ENCODE assay signal across 8 mouse cellular contexts in genomic region chr6:39419386-39419850, GRCm38 (mm10). TPM values are rescaled to one million over a fixed set of nuclear protein-coding genes. Genes with fewer than 3 reads are reported as not detected.
DNase-seq lines count a peak whose midpoint lies in the region; ATAC-seq and TF ChIP-seq lines count a peak whose summit lies in the region.

No protein-coding gene starts in this region.

- peak overlapping the region; percentile 95 for H3K4me3 ChIP-seq in ES-E14 (ENCODE audit: insufficient read depth in 1 of 2, low read depth in 1 of 2, low read length in 2 of 2, poor library complexity in 1 of 2, severe bottlenecking in 1 of 2)
- H3K4me3 ChIP-seq in embryonic facial prominence, embryonic 10.5 days, result peak overlapping the region; percentile 85
- H3K4me3 ChIP-seq in intestine, embryonic 14.5 days (ENCODE audit: low read depth, low read length), result peak overlapping the region; percentile 96
- peak overlapping the region; percentile 95 for H3K4me3 ChIP-seq in midbrain, embryonic 11.5 days (ENCODE audit: low read depth, low read length)

- H3K27ac ChIP-seq in ES-E14 (ENCODE audit: insufficient read depth, low read depth, low read length, poor library complexity, severe bottlenecking), result peak overlapping the region; percentile 99
- H3K27ac ChIP-seq in embryonic facial prominence, embryonic 10.5 days (replicated peaks), result peak overlapping the region; percentile 91
- H3K27ac ChIP-seq in intestine, embryonic 14.5 days (ENCODE audit: low read depth), result peak overlapping the region; percentile 79
- peak overlapping the region; percentile 88 for H3K27ac ChIP-seq in midbrain, embryonic 11.5 days (ENCODE audit: low read depth, low read length)

- H3K27me3 ChIP-seq in embryonic facial prominence, embryonic 10.5 days (replicated peaks; ENCODE audit: low read depth, poor library complexity, severe bottlenecking), result peaks cover 31% of the 10 kb centered on the region
- H3K27me3 ChIP-seq in intestine, embryonic 14.5 days (replicated peaks; ENCODE audit: control insufficient read depth, insufficient read depth, low read length), result peaks cover 27% of the 10 kb centered on the region; the same call in 1 of the 2 replicates
- H3K27me3 ChIP-seq in midbrain, embryonic 11.5 days (ENCODE audit: control insufficient read depth, insufficient read depth, low read length), result no peaks in the 10 kb centered on the region

- ATAC-seq in intestine, embryonic 14.5 days (replicated peaks; ENCODE audit: low FRiP score, low TSS enrichment, low read depth), result no peak
- no peak for ATAC-seq in midbrain, embryonic 11.5 days (ENCODE audit: low FRiP score)

- H3K9me3 ChIP-seq in ES-E14 (ENCODE audit: control insufficient read depth, insufficient read depth, low read depth, low read length), result no peaks in the 10 kb centered on the region
- no peaks in the 10 kb centered on the region for H3K9me3 ChIP-seq in embryonic facial prominence, embryonic 10.5 days
- no peaks in the 10 kb centered on the region for H3K9me3 ChIP-seq in intestine, embryonic 14.5 days (ENCODE audit: control insufficient read depth, low read length)
- H3K9me3 ChIP-seq in midbrain, embryonic 11.5 days (ENCODE audit: control insufficient read depth, low read length), result no peaks in the 10 kb centered on the region

- DNase-seq in layer of hippocampus, adult 18-20 months (ENCODE audit: low spot score in 2 of 2), result peak; percentile 8 to 46
- no peak for DNase-seq in layer of hippocampus, adult 9-10 months (ENCODE audit: low spot score)
- DNase-seq in ES-E14 (ENCODE audit: low read depth, low spot score), result no peak
- DNase-seq in embryonic facial prominence, embryonic 10.5 days (ENCODE audit: low spot score), result peak; percentile 69
- no peak for DNase-seq in intestine, embryonic 14.5 days (ENCODE audit: low spot score)
- peak; percentile 96 for DNase-seq in midbrain, embryonic 11.5 days (ENCODE audit: low spot score, missing footprints)
- DNase-seq in adrenal gland, postnatal 14 days, result no peak
- no peak for DNase-seq in urinary bladder, adult 2 months (ENCODE audit: low spot score)

- H3K9ac ChIP-seq in ES-E14 (ENCODE audit: insufficient read depth, low read depth, low read length, poor library complexity, severe bottlenecking), result peak overlapping the region; percentile 96
- H3K9ac ChIP-seq in intestine, embryonic 14.5 days (ENCODE audit: low read length), result peak overlapping the region; percentile 66
- peak overlapping the region; percentile 90 for H3K9ac ChIP-seq in midbrain, embryonic 11.5 days (ENCODE audit: low read length)

- peak overlapping the region; percentile 62 for H3K4me2 ChIP-seq in intestine, embryonic 14.5 days (ENCODE audit: low read length)
- peak overlapping the region; percentile 63 for H3K4me2 ChIP-seq in midbrain, embryonic 11.5 days

- in situ Hi-C loops in ES-E14 (cut with MboI; ENCODE audit: low sequenced_read_pairs in 2 of 2, unreplicated experiment in 2 of 2), result no loop called here

- H3K4me1 ChIP-seq in ES-E14 (ENCODE audit: control insufficient read depth in 2 of 2, insufficient read depth in 2 of 2, low read length in 2 of 2, poor library complexity in 1 of 2), result peaks cover 3 to 8% of the 10 kb centered on the region in 2 experiments
- H3K4me1 ChIP-seq in embryonic facial prominence, embryonic 10.5 days, result peaks cover 10% of the 10 kb centered on the region; the same call in 1 of the 2 replicates
- H3K4me1 ChIP-seq in intestine, embryonic 14.5 days (replicated peaks; ENCODE audit: control insufficient read depth, insufficient read depth, low read length), result peaks cover 5% of the 10 kb centered on the region; the same call in 1 of the 2 replicates
- H3K4me1 ChIP-seq in midbrain, embryonic 11.5 days (ENCODE audit: control insufficient read depth, insufficient read depth, low read length), result 0 out of 2 replicates have a peak, but pooled peaks cover 4% of the 10 kb centered on the region

- peaks cover 10% of the 10 kb centered on the region for H3K36me3 ChIP-seq in ES-E14 (ENCODE audit: control insufficient read depth, insufficient read depth, low read length, poor library complexity, severe bottlenecking)
- H3K36me3 ChIP-seq in embryonic facial prominence, embryonic 10.5 days (replicated peaks), result no peaks in the 10 kb centered on the region
- H3K36me3 ChIP-seq in intestine, embryonic 14.5 days (ENCODE audit: control insufficient read depth, insufficient read depth, low read length), result no peaks in the 10 kb centered on the region
- no peaks in the 10 kb centered on the region for H3K36me3 ChIP-seq in midbrain, embryonic 11.5 days (ENCODE audit: control insufficient read depth, insufficient read depth, low read length)

- under 1% methylated on average over 43 of the region's 43 CpGs for WGBS in embryonic facial prominence, embryonic 10.5 days
- WGBS in intestine, embryonic 14.5 days, result 1% methylated on average over 42 of the region's 43 CpGs
- under 1% methylated on average over 43 of the region's 43 CpGs for WGBS in midbrain, embryonic 11.5 days

TF ChIP-seq in ES-E14, 5 proteins besides CTCF, POLR2A, EP300 and RAD21:
- TF ChIP-seq HCFC1 (IDR thresholded peaks at IDR 0.05; ENCODE audit: borderline replicate concordance, insufficient read depth, low read length) (no peak), CHD2 (IDR thresholded peaks at IDR 0.05; ENCODE audit: low read depth, low read length) (no peak), ZNF384 (IDR thresholded peaks at IDR 0.05; ENCODE audit: low read depth, low read length) (no peak), MAFK (IDR thresholded peaks at IDR 0.05; ENCODE audit: insufficient read depth, low read depth, low read length) (no peak), ZC3H11A (IDR thresholded peaks at IDR 0.05; ENCODE audit: borderline replicate concordance, low read depth, low read length) (no peak)

RNA-seq across cellular contexts. Expression of gene Mkrn1, which starts 0.8 kb away (rescaled TPM):
- 100 to 1,000 TPM; 113 to 118 TPM for total RNA-seq in layer of hippocampus, adult 18-20 months (2021)
- 652 and 719 TPM in 2 replicates for total RNA-seq in ES-E14 (2012; rRNA removed)
- 46.4 and 51.2 TPM in 2 replicates for polyA plus RNA-seq in embryonic facial prominence, embryonic 10.5 days (2016; fragmentation: Nextera tagmentation; extraction: Ambion mirVana)
- polyA plus RNA-seq in intestine, embryonic 14.5 days (2014; fragmentation: Nextera tagmentation; extraction: Ambion mirVana), result 55.0 and 57.7 TPM in 2 replicates
- 128 and 131 TPM in 2 replicates for polyA plus RNA-seq in midbrain, embryonic 11.5 days (2014; fragmentation: Nextera tagmentation; extraction: Ambion mirVana)
- 94.2 and 101 TPM in 2 replicates for total RNA-seq in adrenal gland, postnatal 14 days (2021)
- polyA plus RNA-seq in urinary bladder, adult 2 months (2012; rRNA removed), result 39.2 and 45.7 TPM in 2 replicates

RNA-seq across cellular contexts. Expression of gene Rab19, which starts 38.4 kb away (rescaled TPM):
- total RNA-seq in layer of hippocampus, adult 18-20 months (2021), result not detected
- 0.53 and 0.62 TPM in 2 replicates for total RNA-seq in ES-E14 (2012; rRNA removed)
- polyA plus RNA-seq in embryonic facial prominence, embryonic 10.5 days (2016; fragmentation: Nextera tagmentation; extraction: Ambion mirVana), result 0.74 and 0.87 TPM in 2 replicates
- polyA plus RNA-seq in intestine, embryonic 14.5 days (2014; fragmentation: Nextera tagmentation; extraction: Ambion mirVana), result 4.0 and 5.9 TPM in 2 replicates
- 0.23 and 0.30 TPM in 2 replicates for polyA plus RNA-seq in midbrain, embryonic 11.5 days (2014; fragmentation: Nextera tagmentation; extraction: Ambion mirVana)
- total RNA-seq in adrenal gland, postnatal 14 days (2021), result 0.48 and 1.4 TPM in 2 replicates
- polyA plus RNA-seq in urinary bladder, adult 2 months (2012; rRNA removed), result 7.8 and 8.3 TPM in 2 replicates

RNA-seq across cellular contexts. Expression of gene Slc37a3, which starts 41.9 kb away (rescaled TPM):
- total RNA-seq in layer of hippocampus, adult 18-20 months (2021), result 10 to 100 TPM; 66.2 to 75.6 TPM
- total RNA-seq in ES-E14 (2012; rRNA removed), result 45.2 and 66.4 TPM in 2 replicates
- 38.0 and 43.6 TPM in 2 replicates for polyA plus RNA-seq in embryonic facial prominence, embryonic 10.5 days (2016; fragmentation: Nextera tagmentation; extraction: Ambion mirVana)
- polyA plus RNA-seq in intestine, embryonic 14.5 days (2014; fragmentation: Nextera tagmentation; extraction: Ambion mirVana), result 37.9 and 40.2 TPM in 2 replicates
- polyA plus RNA-seq in midbrain, embryonic 11.5 days (2014; fragmentation: Nextera tagmentation; extraction: Ambion mirVana), result 43.6 and 50.7 TPM in 2 replicates
- 32.3 and 36.5 TPM in 2 replicates for total RNA-seq in adrenal gland, postnatal 14 days (2021)
- 28.9 and 30.4 TPM in 2 replicates for polyA plus RNA-seq in urinary bladder, adult 2 months (2012; rRNA removed)

Comparison
In these comparisons a context has a peak if more than half of its experiments do, and no peak if none do; other contexts are left out.
1. DNase-seq: peak in layer of hippocampus, adult 18-20 months (2 of 2), embryonic facial prominence, embryonic 10.5 days (single experiment) and midbrain, embryonic 11.5 days (single experiment); none in layer of hippocampus, adult 9-10 months (single experiment), ES-E14 (single experiment), intestine, embryonic 14.5 days (single experiment), adrenal gland, postnatal 14 days (single experiment) and urinary bladder, adult 2 months (single experiment).
2. Peak in every context shown above with its lines, with median percentiles within 50 percentile points of each other: H3K27ac ChIP-seq, H3K4me3 ChIP-seq and H3K9ac ChIP-seq.